Mouse (Mus musculus): ENCODE measurements around the gene Sp6.

Sp6 gene

DNA sequence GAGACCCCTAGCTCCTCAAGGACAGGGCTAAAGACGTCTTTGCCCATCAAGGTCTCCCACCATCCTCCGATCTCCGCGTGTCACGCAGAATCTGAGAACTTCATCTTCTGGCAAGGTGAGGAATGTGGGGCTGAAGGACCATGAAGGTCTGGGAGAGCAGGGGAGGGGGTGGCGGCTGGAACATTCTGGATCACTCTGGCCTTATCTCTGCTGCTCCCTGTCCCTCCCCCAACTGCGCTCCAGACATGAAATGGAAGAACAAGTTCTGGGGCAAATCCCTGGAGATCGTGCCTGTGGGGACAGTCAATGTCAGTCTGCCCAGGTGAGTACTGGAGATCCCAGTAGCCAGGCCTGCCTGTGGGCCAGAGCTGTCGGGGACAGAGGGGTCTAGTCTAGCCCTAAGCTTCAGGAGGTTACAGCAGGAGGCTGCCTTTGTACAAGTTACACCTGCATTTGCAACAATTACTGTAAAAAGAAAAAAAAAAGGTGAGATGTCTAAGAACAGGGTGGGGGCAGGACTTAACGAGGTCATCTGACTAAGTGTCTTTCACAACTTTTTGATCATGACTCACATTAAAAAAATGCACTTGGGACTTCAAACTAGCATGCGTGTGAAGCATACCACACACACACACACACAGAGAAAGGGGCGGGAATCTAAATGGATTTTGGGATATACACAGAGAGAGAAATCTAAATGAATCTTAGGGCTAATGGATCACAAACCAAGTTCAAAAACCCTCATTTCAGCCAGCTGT, 52.5 kb downstream of the Sp6 start:
- no peak for DNase-seq

- no peak for DNase-seq
These were observed 53.6 kb downstream of the Sp6 start for GRCm38 (mm10) chr11:97066656-97067360.

DNA sequence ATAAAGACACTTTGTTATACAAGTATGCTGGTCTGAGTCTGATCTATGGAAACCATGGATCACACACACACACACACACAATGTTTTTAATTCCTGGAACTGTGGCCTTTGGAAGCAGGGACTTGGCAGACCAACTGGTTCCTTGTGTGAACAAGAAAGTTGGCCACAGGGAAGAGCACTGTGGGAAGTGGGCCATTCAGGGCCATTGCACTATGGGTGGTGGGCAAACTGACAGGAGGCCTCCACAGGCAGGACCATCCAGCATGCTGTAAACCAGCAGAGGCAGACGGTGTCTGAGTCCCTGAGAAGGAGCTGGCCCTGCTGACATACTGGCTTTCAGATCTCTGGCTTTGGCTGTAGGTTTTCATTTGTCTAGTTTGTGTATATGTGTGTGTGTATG, 56.1 kb downstream of the Sp6 start:
- no peak for DNase-seq

DNA sequence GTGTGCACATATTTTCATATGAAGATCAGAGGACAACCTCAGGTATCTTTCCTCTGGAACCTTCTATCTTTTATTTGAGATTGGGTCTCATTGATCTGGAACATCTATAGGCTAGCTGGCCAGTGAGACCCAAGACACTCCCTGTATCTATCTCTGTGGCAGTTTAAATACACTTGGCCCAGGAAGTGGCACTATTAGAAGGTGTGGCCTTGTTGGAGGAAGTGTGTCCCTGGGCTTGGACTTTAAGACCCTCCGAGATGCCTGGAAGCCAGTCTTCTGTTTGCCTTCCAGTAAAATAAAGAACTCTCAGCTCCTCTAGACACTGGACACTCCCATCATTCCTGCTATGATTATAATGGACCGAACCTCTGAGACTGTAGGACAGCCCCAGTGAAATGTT, 56.6 kb downstream of the Sp6 start:
- no peak for DNase-seq

- no peak for DNase-seq
These were observed 57.9 kb downstream of the Sp6 start for GRCm38 (mm10) chr11:97071129-97071528.

- DNase-seq, result peak; percentile 37
These were observed 59.3 kb downstream of the Sp6 start for GRCm38 (mm10) chr11:97072533-97072932.

DNA sequence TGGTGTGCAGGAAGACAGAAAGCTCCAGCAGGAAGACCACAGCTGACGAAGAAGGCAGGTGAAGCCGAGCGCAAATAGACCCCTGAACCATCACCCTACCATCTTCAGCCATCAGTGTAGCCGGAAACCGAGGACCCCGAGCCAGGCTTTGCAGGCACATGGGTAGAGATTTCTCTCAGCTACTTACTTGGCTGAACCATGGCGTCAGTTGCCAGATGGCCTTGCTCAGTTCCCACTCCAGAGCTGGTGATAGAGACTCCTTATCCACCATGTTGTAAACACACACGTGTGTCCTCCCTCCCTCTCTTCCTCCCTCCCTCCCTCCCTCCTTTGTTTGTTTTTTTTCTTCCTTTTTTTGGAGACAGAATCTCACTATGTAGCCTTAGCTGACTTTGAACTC, 61.0 kb downstream of the Sp6 start:
- DNase-seq, result no peak
